14 mouse cellular contexts compared by ENCODE assay signal in genomic region chr13:30484527-30485185, GRCm38 (mm10).
DNase-seq lines count a peak whose midpoint lies in the region; ATAC-seq and TF ChIP-seq lines count a peak whose summit lies in the region.
"Had no signal": no experiment of that assay in that cellular context is flagged by ENCODE, and none has a peak within 500 bp of the region (broad histone marks: within the 10 kb centered on the region; RNA-seq: fewer than 3 reads in every experiment).

No protein-coding gene starts in this region.

- peak; percentile 20 for DNase-seq in forebrain, embryonic 10.5 days (ENCODE audit: extremely low spot score, low spot score)
- peak; percentile 25 for DNase-seq in kidney, adult 2 months
- DNase-seq in kidney, adult 18-20 months = no peak
- DNase-seq in hindlimb bud, embryonic 11.5 days (ENCODE audit: extremely low spot score, low read depth, low spot score) = peak; percentile 60
- no peak for DNase-seq in MN1 (ENCODE audit: low spot score)
- DNase-seq in cerebellum, postnatal 36 days = no peak
- DNase-seq: adrenal gland, postnatal 25 days; thymus, postnatal 14 days had no signal

- no peaks in the 10 kb centered on the region for H3K27me3 ChIP-seq in forebrain, embryonic 10.5 days (ENCODE audit: poor library complexity, severe bottlenecking)
- no peaks in the 10 kb centered on the region for H3K27me3 ChIP-seq in forebrain, embryonic 16.5 days (replicated peaks; ENCODE audit: control insufficient read depth, insufficient read depth, low read length)
- H3K27me3 ChIP-seq in kidney, adult 2 months (replicated peaks; ENCODE audit: control insufficient read depth, insufficient read depth, low read length) = no peaks in the 10 kb centered on the region
- no peaks in the 10 kb centered on the region for H3K27me3 ChIP-seq in limb, embryonic 13.5 days
- H3K27me3 ChIP-seq: lung, embryonic 15.5 days; midbrain, embryonic 12.5 days; neural tube, embryonic 12.5 days had no signal

- H3K9me3 ChIP-seq in forebrain, embryonic 10.5 days = no peaks in the 10 kb centered on the region
- no peaks in the 10 kb centered on the region for H3K9me3 ChIP-seq in forebrain, embryonic 16.5 days (ENCODE audit: control insufficient read depth, low read length)
- no peaks in the 10 kb centered on the region for H3K9me3 ChIP-seq in limb, embryonic 13.5 days
- H3K9me3 ChIP-seq: lung, embryonic 15.5 days; neural tube, embryonic 12.5 days had no signal

- H3K9ac ChIP-seq in forebrain, embryonic 16.5 days (replicated peaks; ENCODE audit: low read depth, low read length) = no peak overlapping the region
- no peak overlapping the region for H3K9ac ChIP-seq in limb, embryonic 13.5 days
- H3K9ac ChIP-seq: lung, embryonic 15.5 days; midbrain, embryonic 12.5 days; neural tube, embryonic 12.5 days had no signal

- no peak overlapping the region for H3K4me2 ChIP-seq in forebrain, embryonic 16.5 days (ENCODE audit: low read length)
- peak overlapping the region; percentile 38 for H3K4me2 ChIP-seq in limb, embryonic 13.5 days (replicated peaks)
- H3K4me2 ChIP-seq: lung, embryonic 15.5 days; midbrain, embryonic 12.5 days; neural tube, embryonic 12.5 days had no signal

- no peak for ATAC-seq in forebrain, embryonic 16.5 days
- peak; percentile 69; the same call in 1 of the 2 replicates for ATAC-seq in limb, embryonic 13.5 days (ENCODE audit: low FRiP score, low read depth)

- H3K27ac ChIP-seq in forebrain, embryonic 10.5 days = 0 out of 2 replicates have a peak overlapping the region, but pooled peaks have one; percentile 11
- H3K27ac ChIP-seq in forebrain, embryonic 16.5 days (ENCODE audit: low read length) = no peak overlapping the region
- peak overlapping the region; percentile 5; the same call in 1 of the 2 replicates for H3K27ac ChIP-seq in kidney, adult 2 months (ENCODE audit: insufficient read depth, low read depth, low read length)
- peak overlapping the region; percentile 80 for H3K27ac ChIP-seq in limb, embryonic 13.5 days
- H3K27ac ChIP-seq: left cerebral cortex, adult 2 months; lung, embryonic 15.5 days; midbrain, embryonic 12.5 days; neural tube, embryonic 12.5 days had no signal

- H3K4me3 ChIP-seq in forebrain, embryonic 10.5 days = no peak overlapping the region
- H3K4me3 ChIP-seq in forebrain, embryonic 16.5 days (replicated peaks; ENCODE audit: low read length) = no peak overlapping the region
- no peak overlapping the region for H3K4me3 ChIP-seq in kidney, adult 2 months (ENCODE audit: insufficient read depth, low read depth, low read length)
- no peak overlapping the region for H3K4me3 ChIP-seq in limb, embryonic 13.5 days
- H3K4me3 ChIP-seq: left cerebral cortex, adult 2 months; lung, embryonic 15.5 days; midbrain, embryonic 12.5 days; neural tube, embryonic 12.5 days had no signal

- no peaks in the 10 kb centered on the region for H3K4me1 ChIP-seq in forebrain, embryonic 10.5 days
- no peaks in the 10 kb centered on the region for H3K4me1 ChIP-seq in forebrain, embryonic 16.5 days (replicated peaks; ENCODE audit: control insufficient read depth, insufficient read depth, low read length)
- H3K4me1 ChIP-seq in kidney, adult 2 months (ENCODE audit: control insufficient read depth, insufficient read depth, low read length) = no peaks in the 10 kb centered on the region
- H3K4me1 ChIP-seq in limb, embryonic 13.5 days = peaks cover 8% of the 10 kb centered on the region; the same call in 1 of the 2 replicates
- H3K4me1 ChIP-seq: lung, embryonic 15.5 days; midbrain, embryonic 12.5 days; neural tube, embryonic 12.5 days had no signal

- H3K36me3 ChIP-seq in forebrain, embryonic 10.5 days (replicated peaks) = no peaks in the 10 kb centered on the region
- no peaks in the 10 kb centered on the region for H3K36me3 ChIP-seq in forebrain, embryonic 16.5 days (ENCODE audit: control insufficient read depth, insufficient read depth)
- no peaks in the 10 kb centered on the region for H3K36me3 ChIP-seq in kidney, adult 2 months (ENCODE audit: control insufficient read depth, insufficient read depth, low read length)
- H3K36me3 ChIP-seq in limb, embryonic 13.5 days = no peaks in the 10 kb centered on the region
- H3K36me3 ChIP-seq: lung, embryonic 15.5 days; midbrain, embryonic 12.5 days; neural tube, embryonic 12.5 days had no signal

- no peak for TF ChIP-seq CTCF in kidney, adult 2 months (conservative IDR thresholded peaks at IDR 0.05; ENCODE audit: insufficient read depth, insufficient read length, low read depth, low read length)

- no peak for TF ChIP-seq POLR2A in kidney, adult 2 months (IDR thresholded peaks at IDR 0.05; ENCODE audit: low read depth, low read length)

- 71% methylated on average over 13 of the region's 13 CpGs for WGBS in forebrain, embryonic 10.5 days
- 80% methylated on average over 13 of the region's 13 CpGs for WGBS in forebrain, embryonic 16.5 days
- WGBS in kidney, adult 2 months = 45% methylated on average over 13 of the region's 13 CpGs
- WGBS in limb, embryonic 13.5 days = 23% methylated on average over 13 of the region's 13 CpGs

Comparison
In these comparisons a context has a peak if more than half of its experiments do, and no peak if none do; other contexts are left out.
1. DNase-seq: peak in forebrain, embryonic 10.5 days (single experiment), kidney, adult 2 months (single experiment) and hindlimb bud, embryonic 11.5 days (single experiment); none in kidney, adult 18-20 months (single experiment), MN1 (single experiment) and cerebellum, postnatal 36 days (0 of 2).